Mouse (Mus musculus) liver, embryonic 16.5 days (tissue): Measurements from ENCODE around the gene Crygn. TPM values are rescaled to one million over a fixed set of nuclear protein-coding genes. Genes with fewer than 3 reads are reported as not detected.
"Not testable (repeated sequence)": the region's sequence is repeated elsewhere in the genome, so short reads cannot be mapped to it uniquely, and the experiment has no call there.

Source experiments
- ATAC-seq: fragments of 200-750 bp; cut with Nextera tagmentation; 2 replicates; pipeline ENCODE4 v1.8.0; 2017; ENCODE audit warnings: low read depth, mild to moderate bottlenecking, moderate number of reproducible peaks, moderate library complexity
- H3K27ac ChIP-seq: fragments of 300-500 bp; sonication (generic); 2 replicates; pipeline ENCODE4 v1.5.1; 2014; ENCODE audit warnings: mild to moderate bottlenecking, low read length
- H3K27me3 ChIP-seq: fragments of 300-500 bp; sonication (generic); 2 replicates; pipeline ENCODE4 v1.6.1; 2014; ENCODE audit warnings: low read depth, low read length, mixed read lengths; ENCODE audit not compliant: control insufficient read depth, insufficient read depth
- H3K36me3 ChIP-seq: fragments of 300-500 bp; sonication (generic); 2 replicates; pipeline ENCODE4 v1.6.1; 2014; ENCODE audit warnings: mild to moderate bottlenecking; ENCODE audit not compliant: control insufficient read depth, insufficient read depth
- H3K4me1 ChIP-seq: fragments of 300-500 bp; sonication (generic); 2 replicates; pipeline ENCODE4 v1.6.1; 2014; ENCODE audit warnings: low read depth, low read length, mixed read lengths; ENCODE audit not compliant: control insufficient read depth
- H3K4me2 ChIP-seq: fragments of 300-500 bp; sonication (generic); 2 replicates; pipeline ENCODE4 v1.6.1; 2014; ENCODE audit warnings: low read depth, low read length, mixed read lengths
- H3K4me3 ChIP-seq: fragments of 300-500 bp; sonication (generic); 2 replicates; pipeline ENCODE4 v1.5.1; 2014; ENCODE audit warnings: low read depth, mild to moderate bottlenecking, low read length
- H3K9ac ChIP-seq: fragments of 300-500 bp; sonication (generic); 2 replicates; pipeline ENCODE4 v1.6.1; 2014; ENCODE audit warnings: low read depth, low read length
- H3K9me3 ChIP-seq: fragments of 300-500 bp; sonication (generic); replicated peaks from 2 replicates; pipeline ENCODE4 v1.6.1; 2016; ENCODE audit warnings: low read length; ENCODE audit not compliant: control insufficient read depth
- WGBS: fragments of 180-500 bp; shearing (Covaris S2); extraction: QIAGEN DNeasy Blood & Tissue Kit; methylation state at CpG from one replicate; pipeline ENCODE4 v1.1.7; 2014; ENCODE audit not compliant: insufficient replicate concordance; 5-methylcytosine and 5-hydroxymethylcytosine counted together
- polyA plus RNA-seq: library from polyadenylated mRNA; unstranded; fragments of >200 nt; fragmentation: Nextera tagmentation; extraction: Ambion mirVana; gene quantifications from 2 replicates; pipeline ENCODE4 v1.2.1, GENCODE M21; 2015

Crygn gene
- polyA plus RNA-seq, 1 experiment from 2014 or later: 0.50 TPM

- Histone ChIP-seq H3K9ac (no peak overlapping the region), H3K4me2 (no peak overlapping the region), H3K36me3 (no peaks in the 10 kb centered on the region), H3K4me3 (no peak overlapping the region), H3K27ac (no peak overlapping the region), H3K27me3 (no peaks in the 10 kb centered on the region; the same call in none of the 2 replicates), H3K4me1 (no peaks in the 10 kb centered on the region), H3K9me3 (no peaks in the 10 kb centered on the region; the same call in 1 of the 2 replicates)
- WGBS: 23% methylated on average over 5 of the region's 5 CpGs
- ATAC-seq: no peak
Measured at GRCm38 (mm10) chr5:24781048-24781447, 23.2 kb upstream of the Crygn start.

DNA sequence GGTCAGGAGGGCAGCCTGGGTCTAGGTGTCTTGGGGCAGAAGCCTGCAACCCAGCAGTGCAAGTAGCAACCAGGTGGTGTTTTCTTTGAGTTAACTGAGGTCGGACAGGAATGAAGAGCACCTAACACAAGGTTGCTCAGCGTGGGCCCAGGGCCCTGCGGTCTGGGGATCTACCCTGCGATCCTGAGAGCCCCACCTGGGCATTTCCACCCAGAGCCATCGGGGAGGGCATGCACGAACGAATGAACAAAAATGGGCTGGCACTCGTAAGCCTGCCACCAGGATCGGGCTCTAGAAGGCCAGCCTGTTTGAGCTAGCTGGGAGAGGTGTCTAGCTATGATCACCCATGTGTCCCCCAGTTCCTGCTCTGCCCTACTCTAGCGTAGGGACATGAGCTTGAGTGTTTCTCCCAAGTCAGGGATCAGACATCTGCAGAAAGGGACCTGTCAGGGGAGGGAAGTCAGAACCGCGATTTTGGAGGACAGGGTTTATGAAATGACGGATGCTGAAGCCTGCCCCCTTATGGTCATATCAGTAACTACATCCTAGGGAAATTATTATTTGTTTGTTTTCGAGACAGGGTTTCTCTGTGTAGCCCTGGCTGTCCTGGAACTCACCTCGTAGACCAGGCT, 22.2 kb upstream of the Crygn start:
- H3K9ac ChIP-seq: no peak overlapping the region
- H3K4me3 ChIP-seq: no peak overlapping the region
- H3K27me3 ChIP-seq: no peaks in the 10 kb centered on the region; the same call in none of the 2 replicates
- no peaks in the 10 kb centered on the region for H3K4me1 ChIP-seq
- no peaks in the 10 kb centered on the region for H3K9me3 ChIP-seq
- no peak for ATAC-seq
- no peak overlapping the region for H3K4me2 ChIP-seq
- 34% methylated on average over 15 of the region's 15 CpGs for WGBS
- H3K27ac ChIP-seq: no peak overlapping the region
- no peaks in the 10 kb centered on the region for H3K36me3 ChIP-seq

GRCm38 (mm10) chr5:24779321-24779720, 21.5 kb upstream of the Crygn start:
- no peak overlapping the region for H3K9ac ChIP-seq
- H3K4me1 ChIP-seq: no peaks in the 10 kb centered on the region
- no peaks in the 10 kb centered on the region for H3K9me3 ChIP-seq
- H3K27me3 ChIP-seq: no peaks in the 10 kb centered on the region; the same call in none of the 2 replicates
- no peak overlapping the region for H3K4me2 ChIP-seq
- no peak overlapping the region for H3K4me3 ChIP-seq
- H3K36me3 ChIP-seq: no peaks in the 10 kb centered on the region
- no peak overlapping the region for H3K27ac ChIP-seq
- no peak for ATAC-seq

DNA sequence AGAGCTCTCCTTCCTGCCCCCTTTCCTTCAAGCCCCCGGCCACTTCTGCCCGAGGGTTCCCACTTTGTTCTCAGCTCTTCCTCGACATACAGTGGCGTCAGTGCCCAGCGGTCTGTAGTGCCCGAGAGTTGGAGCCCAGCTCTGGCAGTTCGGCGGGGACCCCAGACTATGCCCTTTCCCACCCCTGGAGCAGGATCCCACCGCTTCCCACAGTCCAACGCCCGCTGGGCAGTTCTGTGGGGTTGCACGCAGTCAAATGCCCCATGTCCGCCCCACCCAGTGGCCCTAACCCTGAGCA, 21.0 kb upstream of the Crygn start:
- no peaks in the 10 kb centered on the region for H3K36me3 ChIP-seq
- H3K4me1 ChIP-seq: no peaks in the 10 kb centered on the region
- no peak overlapping the region for H3K9ac ChIP-seq
- no peaks in the 10 kb centered on the region; the same call in none of the 2 replicates for H3K27me3 ChIP-seq
- H3K27ac ChIP-seq: no peak overlapping the region
- no peak overlapping the region for H3K4me3 ChIP-seq
- no peaks in the 10 kb centered on the region for H3K9me3 ChIP-seq
- 54% methylated on average over 13 of the region's 13 CpGs for WGBS
- H3K4me2 ChIP-seq: no peak overlapping the region
- no peak for ATAC-seq

- no peak for ATAC-seq
- H3K9ac ChIP-seq: no peak overlapping the region
- WGBS: 40% methylated on average over 17 of the region's 17 CpGs
- no peak overlapping the region for H3K4me3 ChIP-seq
- H3K9me3 ChIP-seq: no peaks in the 10 kb centered on the region
- H3K27ac ChIP-seq: no peak overlapping the region
- H3K4me1 ChIP-seq: no peaks in the 10 kb centered on the region
- no peak overlapping the region for H3K4me2 ChIP-seq
- no peaks in the 10 kb centered on the region; the same call in none of the 2 replicates for H3K27me3 ChIP-seq
- no peaks in the 10 kb centered on the region for H3K36me3 ChIP-seq
Measured at GRCm38 (mm10) chr5:24778082-24778842, 20.5 kb upstream of the Crygn start.

DNA sequence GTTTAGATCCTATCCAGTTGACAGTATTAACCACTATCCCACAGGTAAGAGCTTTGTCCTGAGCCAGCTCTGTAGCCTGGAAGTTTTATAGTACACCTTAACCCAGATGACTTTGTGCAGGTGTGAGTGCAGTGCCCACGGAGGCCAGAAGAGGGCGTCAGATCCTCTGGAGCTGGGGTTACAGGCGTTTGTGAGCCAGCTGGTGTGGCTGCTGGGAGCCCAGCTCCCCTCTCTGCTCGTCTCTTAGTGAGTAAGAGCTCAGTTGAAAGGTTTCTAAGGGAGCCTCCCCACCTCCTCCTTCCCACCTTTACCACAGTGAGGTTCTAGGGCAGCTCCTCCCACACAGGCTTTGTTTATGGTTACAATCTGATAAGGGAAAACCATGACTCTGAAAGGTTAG, 18.9 kb upstream of the Crygn start:
- WGBS: 41% methylated on average over 4 of the region's 4 CpGs
- no peak overlapping the region for H3K27ac ChIP-seq

DNA sequence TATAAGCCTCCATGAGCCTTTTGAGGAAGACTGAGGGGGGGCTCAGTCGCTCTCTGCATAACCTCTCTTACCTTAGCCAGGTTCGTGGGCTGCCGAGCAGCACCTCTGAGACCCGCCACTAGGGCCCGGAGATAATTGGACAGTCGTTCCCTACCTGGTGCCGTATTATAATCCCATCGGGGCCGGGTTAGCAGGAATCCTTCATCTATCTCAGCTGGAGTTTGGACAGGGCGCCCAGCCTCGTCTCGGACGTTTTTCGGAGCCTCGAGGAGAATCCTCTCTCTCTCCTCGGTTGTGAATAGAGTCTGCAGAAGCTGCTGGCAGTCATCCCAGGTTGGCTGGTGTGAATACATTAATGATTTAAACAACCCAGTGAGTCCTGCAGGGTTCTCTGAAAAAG, 16.7 kb upstream of the Crygn start:
- H3K9ac ChIP-seq, H3K27ac ChIP-seq, H3K4me3 ChIP-seq, H3K4me2 ChIP-seq, H3K36me3 ChIP-seq, H3K4me1 ChIP-seq, H3K9me3 ChIP-seq, ATAC-seq, H3K27me3 ChIP-seq: not testable (repeated sequence)
- 79% methylated on average over 16 of the region's 16 CpGs for WGBS

More for the DNA sequence above, 18.9 kb upstream of the Crygn start:
- ATAC-seq: no peak
- H3K4me3 ChIP-seq: no peak overlapping the region
- no peaks in the 10 kb centered on the region for H3K4me1 ChIP-seq
- no peaks in the 10 kb centered on the region for H3K9me3 ChIP-seq
- no peaks in the 10 kb centered on the region for H3K36me3 ChIP-seq
- no peak overlapping the region for H3K9ac ChIP-seq
- no peaks in the 10 kb centered on the region; the same call in none of the 2 replicates for H3K27me3 ChIP-seq
- no peak overlapping the region for H3K4me2 ChIP-seq

DNA sequence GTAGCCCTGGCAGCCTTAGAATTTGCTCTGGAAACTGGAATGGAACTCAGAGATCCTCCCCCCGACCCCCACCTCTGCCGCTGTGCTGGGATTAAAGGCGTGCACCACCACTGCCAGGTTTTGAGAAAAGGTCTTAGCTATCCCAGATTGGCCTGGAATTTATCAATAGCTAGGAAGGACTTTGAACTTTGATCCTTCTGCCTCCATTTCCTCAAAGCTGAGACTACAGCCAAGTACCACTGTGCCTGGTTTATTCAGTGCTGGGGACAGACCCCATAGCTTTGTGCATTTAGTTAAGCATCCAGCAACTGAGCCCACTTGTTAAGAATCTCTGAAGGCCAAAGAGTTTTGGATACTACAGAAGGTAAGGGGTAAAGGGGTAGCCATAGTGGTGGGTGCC, 877 bp downstream of the Crygn start:
- ATAC-seq: no peak

DNA sequence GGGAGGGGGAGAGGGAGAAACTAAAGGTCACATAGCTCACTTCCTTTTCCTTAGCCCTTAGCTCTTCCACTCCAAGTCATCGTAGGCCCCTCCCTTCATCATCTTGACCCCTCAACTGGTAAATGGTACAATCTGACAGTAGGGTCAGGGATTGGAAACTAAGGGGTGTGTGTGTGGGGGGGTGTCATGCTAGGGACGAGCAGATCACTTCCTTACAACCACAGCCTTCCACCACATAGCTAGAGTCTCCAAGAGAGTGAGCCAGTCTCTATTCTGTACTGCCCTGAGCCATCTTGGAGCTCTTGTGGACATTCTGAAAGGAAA, 5.7 kb downstream of the Crygn start:
- peaks cover 10% of the 10 kb centered on the region for H3K4me1 ChIP-seq
- no peak overlapping the region for H3K4me2 ChIP-seq
- H3K4me3 ChIP-seq: no peak overlapping the region
- no peak overlapping the region for H3K9ac ChIP-seq
- peaks cover 4% of the 10 kb centered on the region for H3K27me3 ChIP-seq
- ATAC-seq: no peak; the same call in 1 of the 2 replicates
- no peak overlapping the region; the same call in 1 of the 2 replicates for H3K27ac ChIP-seq
- H3K36me3 ChIP-seq: no peaks in the 10 kb centered on the region
- 6% methylated on average over 2 of the region's 2 CpGs for WGBS
- no peaks in the 10 kb centered on the region for H3K9me3 ChIP-seq

More for the DNA sequence above, 877 bp downstream of the Crygn start:
- no peak overlapping the region for H3K4me3 ChIP-seq
- no peak overlapping the region for H3K9ac ChIP-seq
- no peaks in the 10 kb centered on the region; the same call in 1 of the 2 replicates for H3K27me3 ChIP-seq
- 58% methylated on average over 3 of the region's 3 CpGs for WGBS
- H3K4me2 ChIP-seq: no peak overlapping the region
- H3K36me3 ChIP-seq: no peaks in the 10 kb centered on the region
- H3K27ac ChIP-seq: no peak overlapping the region
- H3K4me1 ChIP-seq: no peaks in the 10 kb centered on the region
- H3K9me3 ChIP-seq: no peaks in the 10 kb centered on the region
